Mouse (Mus musculus) kidney, postnatal 36 days (tissue): ENCODE data around the gene Tuba3a.

Source experiments
- DNase-seq, 2 experiments: peaks; one replicate each; pipeline ENCODE4 v3.0.0; 2021 to 2022; ENCODE audit warnings: mixed read lengths in 2 of 2

Tuba3a gene

DNA sequence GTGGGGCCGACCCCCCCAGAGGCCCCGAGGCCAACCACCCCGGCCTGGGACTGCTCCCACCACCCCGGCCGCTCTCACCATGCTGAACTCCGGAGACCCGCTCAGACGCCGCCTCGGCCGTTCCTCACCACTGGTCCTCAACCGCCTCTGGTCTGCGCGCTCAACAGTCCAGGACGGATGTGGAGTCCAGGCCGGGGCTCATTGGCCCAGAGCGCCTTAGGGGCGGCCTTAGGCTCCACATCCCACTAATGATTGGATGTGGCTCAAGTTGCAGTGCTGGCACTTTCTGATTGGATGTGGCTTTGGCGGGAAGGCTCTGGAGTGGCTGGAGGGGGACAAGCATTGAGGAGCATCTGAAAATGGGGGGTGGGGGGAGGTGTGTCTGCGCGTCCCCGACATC lies at the start of gene Tuba3a:
Gene Tuba3a (minus strand): TSS at position 153 of the 400 bp plus-strand sequence.
- DNase-seq = no peak

DNA sequence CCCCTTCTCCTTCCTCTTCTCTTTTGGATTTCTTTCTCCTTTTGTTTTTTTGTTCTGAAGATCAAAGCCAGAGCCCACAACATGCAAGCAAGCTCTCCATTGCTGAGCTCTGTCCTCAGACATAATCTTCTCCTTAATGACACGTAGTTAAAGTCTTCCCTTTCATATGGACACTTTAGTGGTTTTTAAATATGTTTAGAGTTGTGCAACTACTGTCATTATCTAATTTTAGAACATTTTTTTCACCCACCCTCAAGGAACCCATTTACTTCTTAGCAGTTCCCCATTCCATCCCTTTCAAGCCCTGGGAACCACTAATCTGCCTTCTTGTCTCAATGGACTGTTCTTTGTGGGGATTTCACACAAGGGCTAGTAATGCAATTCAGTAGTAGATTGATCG lies 48.5 kb upstream of the Tuba3a start:
- no peak for DNase-seq

DNA sequence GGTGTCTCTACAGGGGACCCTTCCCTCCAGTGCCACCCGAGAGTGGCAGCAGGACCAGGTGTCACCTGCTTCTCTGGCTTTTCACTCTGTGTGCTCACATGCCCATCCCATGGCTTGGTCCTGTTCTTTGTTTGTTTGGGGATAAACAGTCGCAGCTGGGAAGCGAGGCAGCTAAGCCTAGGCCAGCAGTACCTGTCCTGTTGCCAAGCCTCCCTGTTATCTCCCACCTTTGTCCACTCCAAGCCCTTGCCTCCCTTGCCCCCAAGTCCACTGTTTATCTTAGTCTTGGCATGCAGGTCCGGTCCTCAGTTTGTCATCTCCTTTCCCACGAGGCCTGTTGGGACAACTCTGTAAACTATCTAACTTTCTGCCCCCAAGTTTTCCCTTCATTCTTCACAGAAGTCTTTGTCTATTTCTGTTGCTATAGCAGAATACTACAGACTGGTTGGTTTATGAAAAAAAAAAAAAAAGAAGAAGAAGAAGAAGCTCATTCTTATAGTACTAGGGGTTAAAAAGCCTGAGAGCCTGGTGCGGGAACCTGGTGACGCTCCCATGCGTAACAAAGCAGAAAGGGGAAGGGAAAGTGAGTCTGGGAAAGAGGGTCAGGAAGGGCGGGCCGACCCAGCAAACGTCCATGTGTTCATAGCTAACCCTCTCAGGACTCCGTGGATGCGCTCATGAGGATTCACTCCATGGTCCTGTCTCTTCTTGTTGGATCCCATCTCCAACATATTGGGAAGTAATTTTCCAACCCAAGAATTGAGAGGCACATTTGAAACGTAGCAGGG lies 47.5 kb upstream of the Tuba3a start:
- no peak for DNase-seq

DNA sequence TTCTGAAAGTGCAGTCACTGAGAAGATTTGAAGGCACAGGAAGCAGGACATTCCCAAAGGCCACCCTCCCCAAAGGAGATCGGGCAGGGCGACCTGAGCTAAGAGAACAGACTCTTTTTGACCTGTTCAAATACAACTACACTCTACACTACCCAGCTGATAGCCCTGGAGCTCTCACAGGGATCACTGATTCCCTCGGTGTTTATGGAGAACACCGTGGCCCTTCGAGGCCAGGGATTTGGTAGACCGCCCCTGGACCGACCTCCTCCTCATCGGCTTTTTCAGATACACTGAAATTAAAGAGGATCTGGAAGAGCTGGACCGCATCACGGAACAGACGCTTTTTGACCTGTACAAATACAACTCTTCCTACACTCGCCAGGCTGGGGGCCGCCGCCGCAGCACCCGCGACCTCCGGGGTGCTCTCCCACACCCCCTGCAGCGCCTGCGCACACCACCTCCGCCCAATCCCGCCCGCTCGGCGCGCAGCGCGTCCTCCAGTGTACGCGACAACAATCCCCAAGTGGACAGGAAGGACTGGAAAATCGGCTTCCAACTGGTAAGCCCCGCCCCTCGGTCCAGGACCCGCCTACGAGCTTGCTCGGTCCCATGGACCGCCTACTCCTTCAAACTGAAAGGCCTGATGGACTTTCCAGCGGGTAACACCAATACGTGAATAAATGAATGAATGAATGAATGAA lies 44.9 kb upstream of the Tuba3a start:
- peak; percentile 96 to 98 for DNase-seq

DNA sequence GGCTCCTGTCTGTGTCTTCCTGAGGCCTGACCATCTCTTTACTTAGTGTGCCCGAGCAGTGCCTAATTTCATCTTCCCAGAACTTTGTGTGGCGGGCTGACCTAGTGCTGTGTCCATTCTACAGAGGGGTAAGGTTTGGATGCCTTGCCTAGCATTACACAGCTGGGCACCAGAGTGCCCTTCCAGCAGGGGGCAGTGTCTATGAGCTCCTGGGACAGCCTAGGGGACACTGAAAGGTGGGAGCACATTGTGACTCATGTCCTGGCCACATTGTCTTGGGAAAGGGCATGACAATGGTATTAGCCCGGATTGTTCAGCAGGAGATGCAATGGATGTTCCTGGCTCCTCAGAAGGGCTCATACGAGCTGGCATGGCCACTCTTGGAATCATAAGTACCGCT lies 42.4 kb upstream of the Tuba3a start:
- DNase-seq = peak; percentile 60 to 85

DNA sequence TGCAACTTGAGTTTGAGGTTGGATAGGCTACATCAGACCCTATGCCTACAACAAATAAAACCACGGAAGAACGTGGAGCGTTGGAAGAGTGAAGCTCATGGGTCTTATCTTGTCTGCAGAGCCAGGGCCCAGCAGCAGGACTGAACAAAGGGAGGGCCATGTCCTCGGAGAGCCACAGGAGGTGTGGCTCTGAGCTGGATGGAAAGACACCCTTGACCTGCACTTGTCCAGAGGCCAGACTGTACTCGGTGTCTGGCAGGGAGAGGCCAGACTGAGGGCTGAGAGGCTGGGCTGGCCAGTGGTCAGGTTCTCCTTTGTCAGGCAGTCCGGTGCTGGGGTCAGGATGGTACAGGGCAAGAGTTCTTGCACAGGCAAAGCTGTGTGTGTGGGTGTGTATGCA lies 39.5 kb upstream of the Tuba3a start:
- peak in 1 of 2 experiments; percentile 44 for DNase-seq

DNA sequence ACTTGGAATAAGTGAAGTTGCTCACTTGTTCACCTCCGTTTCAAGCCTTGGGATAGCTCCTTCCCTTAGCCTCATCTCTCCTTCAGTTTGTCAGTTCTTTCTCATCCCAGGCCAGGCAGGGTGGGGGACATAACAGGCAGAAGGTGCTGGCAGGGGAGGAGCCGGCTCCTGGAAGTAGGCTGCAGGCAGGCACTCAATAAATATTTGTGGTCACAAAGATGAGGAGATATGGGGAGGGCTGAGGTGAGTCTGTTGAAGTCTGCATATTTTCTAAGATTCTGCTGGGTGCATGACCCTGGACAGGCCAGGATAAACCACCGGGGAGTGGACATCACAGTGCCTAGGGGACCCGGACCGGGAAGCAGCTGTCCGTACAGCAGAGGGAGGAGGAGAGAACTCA lies 37.7 kb upstream of the Tuba3a start:
- DNase-seq = no peak

DNA sequence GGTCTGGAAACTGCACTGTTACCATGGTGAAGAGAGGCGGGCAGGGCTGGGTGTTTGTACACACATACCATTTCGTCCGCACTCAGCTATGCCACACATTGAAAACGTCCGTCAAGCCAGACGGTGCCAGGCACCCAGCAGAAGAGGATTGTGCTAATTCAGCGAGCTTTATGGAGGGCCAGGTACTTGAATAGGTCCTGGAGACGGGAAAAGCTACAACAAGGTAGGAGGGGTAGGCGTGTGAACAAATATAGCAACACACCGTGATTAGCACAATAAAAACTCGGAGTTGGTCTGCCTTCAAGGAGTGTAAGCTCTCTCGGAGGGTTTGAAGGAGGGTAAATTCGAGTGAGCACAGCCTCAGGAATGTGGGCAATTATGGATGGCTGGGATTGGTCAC lies 37.0 kb upstream of the Tuba3a start:
- no peak for DNase-seq

DNA sequence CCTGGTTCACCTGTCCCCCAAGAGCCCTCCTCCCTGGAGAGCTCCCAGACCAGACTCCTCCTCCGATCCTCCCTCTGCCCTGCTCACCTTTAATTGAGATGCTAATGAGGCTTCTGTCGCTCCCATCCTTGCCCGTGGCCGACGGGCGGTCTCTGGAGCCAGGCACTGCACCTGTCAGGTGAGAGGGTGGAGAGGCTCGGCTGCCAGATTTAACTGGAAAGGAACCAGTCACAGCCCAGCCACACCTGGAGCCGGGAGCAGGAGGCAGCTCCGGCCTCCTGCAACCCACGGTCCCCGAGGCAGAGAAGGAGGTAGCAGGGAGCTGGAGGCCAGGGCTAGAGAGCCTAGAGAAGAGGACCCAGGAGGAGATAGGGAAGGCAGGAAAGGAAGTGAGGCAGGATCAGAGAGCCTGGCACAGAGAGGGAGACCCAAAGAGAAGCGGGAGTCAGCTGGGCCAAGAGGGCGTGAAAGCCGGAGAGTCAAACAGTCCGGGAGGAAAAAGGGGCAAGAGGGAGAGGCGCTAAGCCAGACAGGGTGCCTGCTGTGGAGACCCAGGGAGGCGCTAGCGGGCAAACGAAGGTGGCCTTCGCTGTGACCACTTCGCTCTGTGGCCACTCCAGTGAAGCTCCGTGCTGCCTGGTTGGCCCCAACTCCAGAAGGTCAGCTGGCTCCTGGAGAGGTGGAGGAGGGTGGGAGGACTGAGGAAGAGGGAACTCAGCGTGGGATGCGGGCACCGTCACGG lies 35.4 kb upstream of the Tuba3a start:
- peak; percentile 71 to 83 for DNase-seq

DNA sequence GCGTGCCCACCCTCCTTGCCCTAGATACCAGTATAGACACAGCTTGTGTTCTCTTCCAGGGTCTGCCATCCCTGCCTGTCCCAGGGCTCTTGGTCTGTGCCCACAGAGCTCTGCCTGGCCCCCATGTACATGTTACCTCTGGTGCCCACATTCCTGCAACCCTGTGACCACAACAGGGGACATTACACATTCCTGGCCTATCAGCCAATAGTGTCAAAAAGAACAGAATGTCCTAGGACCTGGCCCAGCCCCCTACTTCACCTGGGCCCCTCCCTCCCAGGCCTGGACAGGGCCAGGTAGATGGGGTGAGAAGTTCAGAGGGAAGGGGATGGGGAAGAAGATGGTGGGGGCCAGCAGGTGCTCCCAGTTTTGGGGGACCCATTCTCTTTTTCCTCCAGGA lies 34.5 kb upstream of the Tuba3a start, which contains the start of gene Scnn1a:
Gene Scnn1a (plus strand): TSS at position 337 of the 400 bp plus-strand sequence.
- DNase-seq = peak; percentile 55 to 79

DNA sequence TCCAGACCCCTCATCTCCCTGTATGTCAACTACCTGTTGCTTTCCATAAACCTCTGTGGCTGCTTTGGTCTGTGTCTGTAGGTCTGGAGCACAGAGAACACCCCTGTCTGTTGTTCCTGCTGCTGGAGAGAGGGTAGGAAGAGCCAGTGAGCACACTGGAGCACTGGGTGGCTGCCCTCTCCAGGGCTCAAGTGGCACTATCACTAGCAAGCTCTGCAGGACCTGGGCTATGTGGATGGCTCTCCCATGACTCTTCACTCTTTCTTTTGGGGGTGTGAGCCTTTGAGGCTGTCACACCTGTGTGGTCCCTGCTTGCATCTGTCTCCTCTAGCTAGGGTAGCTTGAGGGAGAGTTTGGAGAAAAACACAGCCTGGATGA lies 34.1 kb upstream of the Tuba3a start:
- no peak for DNase-seq

DNA sequence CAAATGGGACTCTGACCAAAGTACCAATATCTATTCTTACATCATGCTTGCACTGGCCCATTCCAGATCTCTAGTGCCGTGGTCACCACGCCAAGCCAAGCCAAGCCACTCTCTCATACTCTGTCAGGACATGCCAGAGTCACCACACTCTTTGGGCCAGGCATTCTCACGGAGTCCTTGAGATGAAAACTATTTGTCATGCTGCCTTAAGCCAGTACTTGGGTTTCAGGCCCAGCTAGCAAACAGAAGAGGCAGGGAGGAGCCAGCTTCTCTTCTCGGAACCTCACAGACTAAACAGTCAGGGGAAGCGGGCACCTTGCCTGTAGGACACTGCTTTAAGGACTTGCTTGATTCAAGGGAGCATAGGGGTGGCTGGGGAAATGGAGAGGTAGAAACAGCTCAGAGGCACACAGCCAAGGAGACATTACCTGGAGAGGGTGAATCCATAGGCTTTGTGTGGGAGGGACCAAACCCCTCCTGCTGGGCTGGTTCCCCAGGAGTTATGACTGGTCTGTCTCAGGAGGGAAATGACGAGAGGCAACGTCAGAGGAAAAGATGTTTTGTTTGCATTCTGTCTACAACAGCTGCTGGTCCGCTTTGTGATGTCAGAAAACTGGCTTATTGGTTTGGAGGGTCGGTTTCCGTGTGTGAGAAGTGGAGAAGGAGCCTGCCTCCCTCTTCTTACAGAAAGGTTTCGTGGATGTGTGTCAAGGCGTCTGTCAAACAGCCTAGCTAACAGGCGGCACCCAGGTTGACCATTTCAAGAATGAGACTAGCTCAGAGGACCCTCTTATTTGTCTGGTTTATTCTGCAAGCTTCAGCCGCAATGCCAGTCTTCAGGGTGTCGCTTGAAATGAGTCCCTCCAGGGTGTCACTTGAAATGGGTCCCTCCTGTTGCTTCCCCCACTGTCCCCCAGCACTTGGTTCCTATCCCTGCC lies 33.4 kb upstream of the Tuba3a start:
- DNase-seq = peak in 1 of 2 experiments; percentile 30

DNA sequence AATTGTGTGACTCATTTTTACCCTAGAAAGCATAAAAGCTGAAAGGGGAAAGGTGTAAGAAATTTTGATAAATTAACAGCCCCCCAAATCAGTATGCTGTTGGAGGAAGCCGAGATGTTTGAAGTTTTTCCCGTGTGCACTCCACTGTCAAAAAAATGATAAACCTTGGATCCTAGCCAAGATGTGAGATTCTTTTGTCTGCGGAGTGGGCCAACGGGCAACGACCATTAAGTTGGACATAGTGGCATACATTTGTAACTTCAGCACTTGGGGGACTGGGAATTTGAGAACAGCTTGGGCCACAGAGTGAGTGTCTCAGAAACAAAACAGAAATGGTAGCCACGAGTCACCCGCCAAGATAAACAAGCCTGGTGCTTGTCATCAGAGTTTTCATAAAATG lies 31.2 kb upstream of the Tuba3a start:
- DNase-seq = no peak

DNA sequence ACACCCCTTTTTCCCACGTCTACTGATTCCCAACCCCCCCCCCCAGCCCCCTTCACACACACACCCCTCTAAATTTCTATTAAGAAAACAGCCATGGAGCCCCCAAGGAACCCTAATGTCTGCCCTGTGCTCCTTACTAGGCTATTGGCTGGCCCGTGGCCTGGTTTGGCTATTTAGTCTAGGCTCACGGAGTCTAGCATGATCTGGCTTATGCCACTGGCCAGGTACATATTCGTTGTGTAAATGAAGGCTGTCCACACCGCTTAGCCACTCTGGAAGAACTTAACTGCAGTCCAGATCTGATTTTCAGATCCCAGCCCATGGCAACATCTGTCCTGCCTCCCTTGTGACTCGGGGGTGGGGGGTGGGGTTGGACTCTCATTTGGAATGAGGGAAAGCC lies 28.9 kb upstream of the Tuba3a start:
- DNase-seq = peak; percentile 42 to 49

DNA sequence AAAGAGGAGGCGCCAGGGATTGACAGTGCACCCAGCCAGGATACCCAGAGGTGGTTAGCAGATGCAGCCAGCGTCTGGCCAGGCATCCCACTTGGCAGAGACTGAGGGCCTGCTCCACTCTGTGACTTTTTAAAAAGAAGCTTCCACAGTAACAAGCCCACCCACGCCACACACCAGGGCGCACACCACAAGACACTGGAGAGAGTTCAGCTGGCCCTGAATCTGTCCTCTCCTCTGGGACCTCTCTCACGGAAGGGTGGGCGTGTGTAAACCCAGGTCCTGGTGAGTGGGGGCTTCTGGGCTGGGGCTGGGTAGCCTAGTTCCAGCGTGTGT lies 28.4 kb upstream of the Tuba3a start:
- DNase-seq = no peak

DNA sequence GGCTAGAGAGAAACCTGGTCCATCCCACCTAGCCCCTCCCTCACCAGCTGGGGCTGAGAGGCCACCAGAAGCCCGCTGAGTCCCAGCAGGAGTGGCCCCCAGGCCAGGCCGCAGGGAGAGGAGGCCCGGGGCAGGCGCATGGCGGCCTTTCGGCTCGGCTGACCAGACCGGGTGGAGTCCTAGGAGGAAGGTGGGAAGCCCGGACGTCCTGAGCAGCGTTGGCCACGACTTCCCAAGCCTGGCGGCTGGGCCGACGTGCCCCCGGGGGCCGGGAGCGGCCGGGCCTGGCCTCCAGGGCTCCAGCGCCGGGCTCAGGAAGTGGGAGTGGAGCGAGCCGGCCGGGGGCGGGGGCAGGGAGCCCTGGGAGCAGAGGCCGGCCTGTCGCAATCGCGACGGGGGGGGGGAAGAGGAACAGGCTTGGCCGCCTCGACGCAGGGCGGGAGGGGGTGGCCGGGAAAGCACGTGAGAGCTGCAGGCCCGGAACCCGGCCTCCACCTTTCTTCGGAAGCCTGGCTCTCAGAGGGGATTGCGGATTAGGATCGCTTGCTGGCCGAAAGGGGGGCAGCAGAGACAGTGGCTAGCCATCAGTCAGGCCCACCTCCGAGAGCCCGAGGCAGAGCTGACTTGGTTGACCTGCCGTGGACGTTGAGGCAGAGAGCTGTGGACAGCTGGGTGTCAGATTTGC lies 27.8 kb upstream of the Tuba3a start, which contains the start of gene Ltbr:
Gene Ltbr (minus strand): TSS at position 340 of the 685 bp plus-strand sequence.
- DNase-seq = peak; percentile 95 to 97

DNA sequence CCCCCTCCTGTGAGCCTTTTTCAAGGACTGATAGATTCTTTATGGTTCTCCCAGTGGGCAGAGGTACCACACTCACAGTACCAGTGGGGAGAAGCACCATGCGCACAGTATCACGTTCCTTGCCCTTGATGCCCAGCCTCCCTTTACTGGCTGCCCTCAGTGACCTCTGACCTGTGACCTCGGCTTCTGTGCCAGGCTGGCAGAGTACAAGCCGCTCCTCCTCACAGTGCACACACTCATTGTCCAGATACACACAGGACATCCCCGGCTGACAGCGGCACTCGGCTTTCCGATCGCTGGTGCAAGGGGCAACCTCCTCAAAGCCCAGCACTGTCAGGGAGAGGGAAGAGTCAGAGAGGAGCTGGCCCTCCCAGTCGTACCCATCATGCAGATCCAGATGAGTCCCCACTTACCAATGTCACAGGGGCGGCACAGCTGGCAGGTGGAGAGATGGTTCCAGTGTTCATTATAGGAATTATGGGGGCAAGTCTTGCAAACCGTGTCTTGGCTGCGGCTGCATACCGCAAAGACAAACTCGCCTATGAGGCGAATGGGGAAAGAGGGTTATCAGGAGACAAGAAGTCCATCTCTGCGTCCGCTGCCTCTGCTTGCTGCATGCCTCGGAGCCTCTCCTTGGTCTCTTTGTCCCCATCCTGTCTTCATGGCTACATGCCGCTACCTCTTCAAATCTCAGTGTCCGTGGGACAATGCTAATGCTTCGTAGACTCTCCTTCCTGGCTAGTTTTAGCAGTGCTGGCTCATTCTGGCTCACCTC lies 26.9 kb upstream of the Tuba3a start:
- peak; percentile 57 to 72 for DNase-seq

DNA sequence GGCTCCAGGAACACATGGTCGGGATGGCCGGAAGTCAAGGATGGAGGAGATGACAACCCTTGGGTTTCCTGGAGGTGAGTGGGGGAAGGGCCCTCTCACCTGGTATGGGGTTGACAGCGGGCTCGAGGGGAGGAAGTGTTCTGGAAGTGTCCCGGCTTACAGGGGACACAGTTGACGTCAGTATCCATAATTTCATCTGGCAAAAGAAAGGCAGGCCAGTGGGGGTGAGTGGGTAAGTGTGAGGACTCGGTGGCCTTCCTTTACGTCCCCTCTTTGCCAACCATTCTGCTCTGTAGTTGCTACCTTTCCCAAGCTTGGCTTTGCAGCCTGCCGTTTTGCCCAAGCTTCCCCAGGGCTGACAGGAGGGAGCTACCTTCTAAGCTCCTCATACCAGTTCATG lies 26.3 kb upstream of the Tuba3a start:
- no peak for DNase-seq

DNA sequence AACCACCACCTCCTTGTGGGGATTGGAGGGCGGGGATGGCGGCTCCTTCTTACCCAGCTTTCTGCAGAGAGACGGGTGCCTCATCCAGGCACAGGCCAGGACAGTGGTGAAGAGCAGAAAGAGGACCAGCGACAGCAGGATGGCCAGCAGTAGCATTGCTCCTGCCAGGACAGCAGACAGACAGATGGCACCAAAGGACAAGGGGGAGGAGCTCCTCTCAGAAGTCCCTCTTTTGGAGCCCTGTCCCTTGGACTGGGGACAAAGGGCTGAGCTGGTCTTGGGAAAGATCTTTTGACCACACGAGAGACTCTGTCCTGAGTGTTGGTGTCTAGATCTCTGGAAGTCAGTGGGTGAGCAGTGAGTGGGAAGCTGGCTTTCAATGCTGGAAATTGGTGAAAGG lies 23.6 kb upstream of the Tuba3a start:
- DNase-seq = peak in 1 of 2 experiments; percentile 40

DNA sequence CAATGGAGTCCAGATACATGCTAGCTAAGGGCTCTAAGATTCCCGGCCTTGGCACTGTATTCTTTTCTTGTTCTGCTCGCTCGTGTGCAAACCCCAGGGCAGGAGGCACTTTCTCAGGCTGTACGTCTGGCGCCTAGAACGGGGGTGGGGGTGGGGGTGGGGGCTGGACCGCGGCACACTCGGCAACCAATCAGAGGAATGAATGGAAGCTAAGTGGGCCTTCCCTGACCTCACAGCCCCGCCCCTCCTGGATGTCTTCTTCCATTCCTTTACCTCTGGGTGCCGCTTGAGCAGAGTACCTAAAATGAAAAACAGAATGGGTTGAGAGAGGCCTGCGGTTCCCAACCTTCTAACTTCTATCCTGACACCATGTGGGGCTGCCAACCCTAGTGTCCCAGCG lies 23.1 kb upstream of the Tuba3a start:
- DNase-seq = no peak

DNA sequence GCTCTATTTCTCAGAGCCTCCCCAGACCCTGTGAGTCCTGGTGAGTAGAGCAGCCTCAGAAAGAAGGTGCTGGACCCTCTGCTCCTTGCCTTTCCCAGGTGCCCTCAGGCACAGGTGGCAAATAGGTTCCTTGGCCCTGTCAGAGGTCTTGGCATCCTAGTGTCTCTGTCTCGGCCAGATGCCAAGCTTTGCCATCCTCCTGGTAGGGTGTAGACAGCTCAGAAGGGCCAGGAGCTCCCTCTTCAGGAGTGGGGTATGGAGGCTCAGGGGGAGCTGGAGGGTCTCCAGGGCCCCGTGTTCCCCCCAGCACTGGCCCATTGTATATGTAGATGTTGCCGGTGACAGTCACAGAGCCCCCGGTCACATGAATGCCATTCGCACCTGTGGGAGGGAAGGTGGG lies 21.2 kb upstream of the Tuba3a start:
- no peak for DNase-seq
